Mouse (Mus musculus) colon, adult 2 months (tissue): Measurements from ENCODE around the gene Hdx. TPM values are rescaled to one million over a fixed set of nuclear protein-coding genes. Genes with fewer than 3 reads are reported as not detected.

ENCODE experiments used
- polyA plus RNA-seq: library from polyadenylated mRNA; depleted of rRNA; stranded (reverse); fragments of >200 nt; gene quantifications from 2 replicates; pipeline ENCODE4 v1.2.3, GENCODE M21; 2012; rRNA removed

Hdx gene
- 0.02 and 0.05 TPM in 2 replicates for polyA plus RNA-seq

GRCm38 (mm10) chrX:111696356-111697282 is at the start of gene Hdx:
Gene Hdx (minus strand): TSS chrX:111697079.

GRCm38 (mm10) chrX:111537859-111538258 is 159.0 kb downstream of the Hdx start, which contains the start of gene Rps6ka6:
Gene Rps6ka6 (minus strand): TSS chrX:111537959.

Other genes with a start within 250 kb of the Hdx start
- 0.08 and 0.09 TPM in 2 replicates for gene Rps6ka6, start 159.1 kb downstream of the Hdx start, polyA plus RNA-seq
- gene Gm45194, start 194.3 kb upstream of the Hdx start, polyA plus RNA-seq: not detected in 2 replicates